In genomic region chr15:101144779-101145178, GRCm38 (mm10) we compare ENCODE assay signal across 12 mouse cellular contexts. TPM values are rescaled to one million over a fixed set of nuclear protein-coding genes. Genes with fewer than 3 reads are reported as not detected.
A peak's percentile ranks its signal among the peaks of the same experiment; 100 is the strongest.
DNase-seq lines count a peak whose midpoint lies in the region; ATAC-seq lines count a peak whose summit lies in the region.
"Had no signal": no experiment of that assay in that cellular context is flagged by ENCODE, and none has a peak within 500 bp of the region (broad histone marks: within the 10 kb centered on the region; RNA-seq: fewer than 3 reads in every experiment).

No protein-coding gene starts in this region.

- peak; percentile 49 for DNase-seq in layer of hippocampus, adult 9-11 months
- no peak for DNase-seq in layer of hippocampus, postnatal 14 days (ENCODE audit: low spot score in 2 of 2)
- DNase-seq in embryonic facial prominence, embryonic 14.5 days (ENCODE audit: low spot score), result no peak
- peak; percentile 66 to 84 for DNase-seq in kidney, postnatal 25 days
- DNase-seq in cerebellum, adult 8-10 months, result no peak
- no peak for DNase-seq in thymus, postnatal 0 days (ENCODE audit: low spot score)
- DNase-seq in midbrain, embryonic 10.5 days (ENCODE audit: low spot score), result no peak

- H3K4me1 ChIP-seq in embryonic facial prominence, embryonic 14.5 days (ENCODE audit: control insufficient read depth, insufficient read depth, low read length), result peaks cover 45% of the 10 kb centered on the region
- peaks cover 50% of the 10 kb centered on the region for H3K4me1 ChIP-seq in stomach, embryonic 14.5 days (ENCODE audit: control insufficient read depth, insufficient read depth, low read length)
- peaks cover 60% of the 10 kb centered on the region for H3K4me1 ChIP-seq in midbrain, embryonic 10.5 days

- H3K36me3 ChIP-seq in embryonic facial prominence, embryonic 14.5 days (ENCODE audit: control insufficient read depth, insufficient read depth, low read length), result no peaks in the 10 kb centered on the region
- no peaks in the 10 kb centered on the region for H3K36me3 ChIP-seq in stomach, embryonic 14.5 days (ENCODE audit: control insufficient read depth, insufficient read depth, low read length)
- no peaks in the 10 kb centered on the region for H3K36me3 ChIP-seq in midbrain, embryonic 10.5 days
- H3K36me3 ChIP-seq: midbrain, embryonic 12.5 days had no signal

- H3K27me3 ChIP-seq in embryonic facial prominence, embryonic 14.5 days (replicated peaks; ENCODE audit: control insufficient read depth, insufficient read depth, low read length), result no peaks in the 10 kb centered on the region
- no peaks in the 10 kb centered on the region for H3K27me3 ChIP-seq in stomach, embryonic 14.5 days (ENCODE audit: control insufficient read depth, insufficient read depth, low read length)
- H3K27me3 ChIP-seq in midbrain, embryonic 10.5 days (ENCODE audit: low read depth, poor library complexity, severe bottlenecking), result peaks cover 49% of the 10 kb centered on the region

- H3K27ac ChIP-seq in embryonic facial prominence, embryonic 14.5 days (replicated peaks; ENCODE audit: low read depth, low read length), result peak overlapping the region; percentile 30
- peak overlapping the region; percentile 27; the same call in 1 of the 2 replicates for H3K27ac ChIP-seq in stomach, embryonic 14.5 days (ENCODE audit: low read length)
- H3K27ac ChIP-seq in midbrain, embryonic 10.5 days (replicated peaks), result no peak overlapping the region
- H3K27ac ChIP-seq: midbrain, embryonic 12.5 days had no signal

- H3K4me2 ChIP-seq in embryonic facial prominence, embryonic 14.5 days (ENCODE audit: low read depth, low read length), result peak overlapping the region; percentile 50; the same call in 1 of the 2 replicates
- peak overlapping the region; percentile 29; the same call in 1 of the 2 replicates for H3K4me2 ChIP-seq in stomach, embryonic 14.5 days (replicated peaks; ENCODE audit: low read depth, low read length)

- 72% methylated on average over 8 of the region's 8 CpGs for WGBS in embryonic facial prominence, embryonic 14.5 days
- WGBS in stomach, embryonic 14.5 days, result 76% methylated on average over 8 of the region's 8 CpGs
- WGBS in midbrain, embryonic 10.5 days, result 86% methylated on average over 8 of the region's 8 CpGs

- H3K4me3 ChIP-seq in embryonic facial prominence, embryonic 14.5 days (ENCODE audit: low read depth, low read length), result no peak overlapping the region
- no peak overlapping the region for H3K4me3 ChIP-seq in stomach, embryonic 14.5 days (ENCODE audit: low read depth, low read length)
- no peak overlapping the region for H3K4me3 ChIP-seq in midbrain, embryonic 10.5 days

- H3K9me3 ChIP-seq in embryonic facial prominence, embryonic 14.5 days (ENCODE audit: control insufficient read depth, low read length), result no peaks in the 10 kb centered on the region
- H3K9me3 ChIP-seq in stomach, embryonic 14.5 days (ENCODE audit: control insufficient read depth, low read depth, low read length), result no peaks in the 10 kb centered on the region
- no peaks in the 10 kb centered on the region for H3K9me3 ChIP-seq in midbrain, embryonic 10.5 days (replicated peaks)
- H3K9me3 ChIP-seq: midbrain, embryonic 12.5 days had no signal

- no peak overlapping the region for H3K9ac ChIP-seq in embryonic facial prominence, embryonic 14.5 days (ENCODE audit: low read depth, low read length)
- no peak overlapping the region for H3K9ac ChIP-seq in stomach, embryonic 14.5 days (replicated peaks; ENCODE audit: low read depth, low read length)

- ATAC-seq in embryonic facial prominence, embryonic 14.5 days (ENCODE audit: low read depth), result no peak
- no peak for ATAC-seq in stomach, embryonic 14.5 days (ENCODE audit: insufficient number of reproducible peaks, insufficient read depth, low FRiP score, low read depth)

RNA-seq across cellular contexts. Expression of gene Acvrl1, which starts 16.5 kb away (rescaled TPM):
- total RNA-seq in layer of hippocampus, postnatal 14 days (2021), result 10 to 100 TPM; 11.9 to 12.0 TPM
- 11.5 and 13.5 TPM in 2 replicates for polyA plus RNA-seq in embryonic facial prominence, embryonic 14.5 days (2014; fragmentation: Nextera tagmentation; extraction: Ambion mirVana)
- polyA plus RNA-seq in stomach, embryonic 14.5 days (2014; fragmentation: Nextera tagmentation; extraction: Ambion mirVana), result 15.6 and 16.9 TPM in 2 replicates
- 5.8 and 6.5 TPM in 2 replicates for polyA plus RNA-seq in thymus, postnatal 0 days (2015; fragmentation: Nextera tagmentation; extraction: Ambion mirVana)
- 8.9 and 10.7 TPM in 2 replicates for polyA plus RNA-seq in midbrain, embryonic 10.5 days (2016; fragmentation: Nextera tagmentation; extraction: Ambion mirVana)

RNA-seq across cellular contexts. Expression of gene Acvr1b, which starts 29.1 kb away (rescaled TPM):
- 10 to 100 TPM; 71.3 to 79.6 TPM for total RNA-seq in layer of hippocampus, postnatal 14 days (2021)
- 10.2 and 10.7 TPM in 2 replicates for polyA plus RNA-seq in embryonic facial prominence, embryonic 14.5 days (2014; fragmentation: Nextera tagmentation; extraction: Ambion mirVana)
- 11.5 and 14.5 TPM in 2 replicates for polyA plus RNA-seq in stomach, embryonic 14.5 days (2014; fragmentation: Nextera tagmentation; extraction: Ambion mirVana)
- 3.9 and 4.6 TPM in 2 replicates for polyA plus RNA-seq in thymus, postnatal 0 days (2015; fragmentation: Nextera tagmentation; extraction: Ambion mirVana)
- 5.4 and 7.0 TPM in 2 replicates for polyA plus RNA-seq in midbrain, embryonic 10.5 days (2016; fragmentation: Nextera tagmentation; extraction: Ambion mirVana)

RNA-seq across cellular contexts. Expression of gene Ankrd33, which starts 29.2 kb away (rescaled TPM):
- total RNA-seq in layer of hippocampus, postnatal 14 days (2021), result not detected
- polyA plus RNA-seq in embryonic facial prominence, embryonic 14.5 days (2014; fragmentation: Nextera tagmentation; extraction: Ambion mirVana), result not detected in 2 replicates
- polyA plus RNA-seq in stomach, embryonic 14.5 days (2014; fragmentation: Nextera tagmentation; extraction: Ambion mirVana), result not detected in 2 replicates
- polyA plus RNA-seq in thymus, postnatal 0 days (2015; fragmentation: Nextera tagmentation; extraction: Ambion mirVana), result not detected in 2 replicates
- not detected in 2 replicates for polyA plus RNA-seq in midbrain, embryonic 10.5 days (2016; fragmentation: Nextera tagmentation; extraction: Ambion mirVana)
- total RNA-seq: gastrocnemius, postnatal 36 days; layer of hippocampus, adult 18-20 months had no signal
- polyA plus RNA-seq: embryonic facial prominence, embryonic 11.5 days; midbrain, embryonic 12.5 days had no signal

Comparison
In these comparisons a context has a peak if more than half of its experiments do, and no peak if none do; other contexts are left out.
1. DNase-seq: peak in layer of hippocampus, adult 9-11 months (single experiment) and kidney, postnatal 25 days (2 of 2); none in layer of hippocampus, postnatal 14 days (0 of 2), embryonic facial prominence, embryonic 14.5 days (single experiment), cerebellum, adult 8-10 months (single experiment), thymus, postnatal 0 days (single experiment) and midbrain, embryonic 10.5 days (single experiment).